Mouse (Mus musculus) C2C12 (cell line): Measurements from ENCODE around the gene Atxn1. TPM values are rescaled to one million over a fixed set of nuclear protein-coding genes. Genes with fewer than 3 reads are reported as not detected.

Experiments
- H3K27me3 ChIP-seq: one replicate; pipeline ENCODE4 v1.6.1; 2011; ENCODE audit not compliant: control insufficient read depth, insufficient read depth, insufficient read length
- H3K36me3 ChIP-seq: one replicate; pipeline ENCODE4 v1.6.1; 2011; ENCODE audit not compliant: control insufficient read depth, insufficient read depth
- H3K4me3 ChIP-seq: one replicate; pipeline ENCODE4 v1.5.1; 2011; ENCODE audit warnings: mild to moderate bottlenecking, control low read depth; ENCODE audit not compliant: poor library complexity, insufficient read depth, severe bottlenecking
- H3K79me2 ChIP-seq: one replicate; pipeline ENCODE4 v1.6.1; 2011; ENCODE audit not compliant: control insufficient read depth, insufficient read depth
- H3K79me3 ChIP-seq: one replicate; pipeline ENCODE4 v1.6.1; 2011; ENCODE audit warnings: low read depth, control low read depth
- H3ac ChIP-seq: one replicate; pipeline ENCODE3; 2011; ENCODE audit warnings: low read depth; ENCODE audit not compliant: control insufficient read depth, insufficient read length
- CEBPB ChIP-seq: IDR thresholded peaks from one replicate; pipeline ENCODE4 v1.6.1; 2011; ENCODE audit warnings: low read depth, mild to moderate bottlenecking, control low read depth, moderate library complexity
- CTCF ChIP-seq: IDR thresholded peaks from one replicate; pipeline ENCODE4 v1.5.1; 2011; ENCODE audit not compliant: control insufficient read depth, insufficient read depth, insufficient read length
- FOSL1 ChIP-seq: IDR thresholded peaks from one replicate; pipeline ENCODE4 v1.8.0; 2011; ENCODE audit warnings: mild to moderate bottlenecking, low read length; ENCODE audit not compliant: poor library complexity, insufficient read depth, severe bottlenecking
- MAX ChIP-seq: IDR thresholded peaks from one replicate; pipeline ENCODE4 v1.6.1; 2011; ENCODE audit warnings: mild to moderate bottlenecking, control low read depth
- MYOD1 ChIP-seq: IDR thresholded peaks from one replicate; pipeline ENCODE4 v1.6.1; 2011; ENCODE audit warnings: low read depth; ENCODE audit not compliant: control insufficient read depth, insufficient read length
- MYOG ChIP-seq: IDR thresholded peaks from one replicate; pipeline ENCODE4 v1.6.1; 2011; ENCODE audit not compliant: control insufficient read depth, insufficient read length; ENCODE audit errors: extremely low read depth
- USF1 ChIP-seq: IDR thresholded peaks from one replicate; pipeline ENCODE4 v1.6.1; 2011; ENCODE audit warnings: low read depth, mild to moderate bottlenecking, control low read depth, moderate library complexity
- polyA plus RNA-seq: library from polyadenylated mRNA; unstranded; fragments of >200 nt; fragmentation: generic; extraction: Trizol; gene quantifications from one replicate; pipeline ENCODE4 v1.2.1, GENCODE M21; 2012; ENCODE audit warnings: missing spikeins

The Atxn1 gene
- polyA plus RNA-seq, 1 experiment = 3.0 TPM

DNA sequence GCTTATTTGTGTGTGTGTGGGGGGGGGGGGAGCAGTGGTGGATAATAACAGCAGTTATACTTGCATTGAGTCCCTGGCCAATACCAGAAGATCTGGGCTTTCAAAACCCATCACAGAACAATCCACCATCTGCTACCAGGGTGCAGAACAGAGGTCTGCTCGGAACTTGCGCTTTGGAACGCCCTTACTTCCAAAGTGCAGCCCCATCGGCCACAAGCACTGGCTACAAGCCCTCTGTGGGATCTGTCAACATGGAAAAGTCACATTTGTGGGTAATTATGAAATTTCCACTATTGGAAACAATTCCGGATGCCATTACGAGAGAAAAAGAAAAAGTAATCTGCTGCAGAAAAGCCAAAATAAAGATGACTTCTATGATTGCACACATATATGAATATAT lies 25.2 kb downstream of the Atxn1 start:
- H3K79me2 ChIP-seq = peaks cover 20% of the 10 kb centered on the region
- H3K79me3 ChIP-seq = no peaks in the 10 kb centered on the region
- no peak overlapping the region for H3K4me3 ChIP-seq
- no peak for TF ChIP-seq CEBPB
- peaks cover 2% of the 10 kb centered on the region for H3K36me3 ChIP-seq
- no peak overlapping the region for H3ac ChIP-seq
- H3K27me3 ChIP-seq = no peaks in the 10 kb centered on the region

DNA sequence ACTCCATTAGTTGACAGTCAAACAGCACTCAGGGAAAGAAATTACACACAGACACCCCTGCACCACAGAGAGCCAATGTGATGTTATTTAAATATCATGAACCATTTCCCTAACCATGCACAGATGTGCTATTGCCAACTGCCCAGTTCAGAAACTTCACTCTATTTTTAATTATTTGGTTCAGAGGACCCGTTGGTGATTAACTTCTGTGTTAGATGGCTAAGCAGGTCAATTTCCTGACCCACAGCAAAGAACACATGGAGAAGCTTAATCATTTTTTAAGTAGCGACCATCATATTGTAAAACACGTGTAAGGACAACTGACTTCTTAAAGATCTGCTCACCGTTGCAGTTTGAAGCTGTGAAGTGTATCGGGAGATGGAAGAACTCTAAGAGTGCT lies 26.7 kb downstream of the Atxn1 start:
- Histone ChIP-seq H3K36me3 (peaks cover 2% of the 10 kb centered on the region), H3K4me3 (no peak overlapping the region), H3ac (no peak overlapping the region), H3K79me3 (peaks cover 5% of the 10 kb centered on the region), H3K27me3 (no peaks in the 10 kb centered on the region), H3K79me2 (peaks cover 21% of the 10 kb centered on the region)
- no peak for TF ChIP-seq FOSL1
- no peak for TF ChIP-seq MYOG
- no peak for TF ChIP-seq CEBPB
- TF ChIP-seq MYOD1 = no peak
- TF ChIP-seq USF1 = no peak
- no peak for TF ChIP-seq CTCF
- TF ChIP-seq MAX = no peak

DNA sequence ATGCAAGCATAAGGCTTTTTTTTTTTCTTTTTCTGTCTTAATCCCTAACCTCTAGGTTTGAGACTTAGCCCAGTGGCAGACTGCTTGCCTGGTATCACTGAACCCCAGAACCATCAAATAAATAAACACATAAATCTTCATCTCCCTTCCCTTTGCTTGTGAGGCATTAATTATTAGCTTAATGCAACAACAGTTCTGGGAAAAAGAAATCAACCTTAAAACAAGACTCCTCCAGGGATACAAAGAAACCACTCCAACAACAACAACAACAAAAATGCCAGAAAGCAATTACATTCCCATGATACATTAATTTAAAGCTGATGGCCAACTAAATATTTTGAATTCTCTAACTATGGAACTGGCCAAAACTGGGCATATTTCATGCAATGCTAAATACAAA lies 28.0 kb downstream of the Atxn1 start:
- no peak overlapping the region for H3K4me3 ChIP-seq
- H3K79me2 ChIP-seq = peaks cover 13% of the 10 kb centered on the region
- H3ac ChIP-seq = no peak overlapping the region
- H3K36me3 ChIP-seq = peaks cover 2% of the 10 kb centered on the region
- TF ChIP-seq CEBPB (no peak), FOSL1 (no peak), MYOD1 (no peak), USF1 (no peak), MYOG (no peak), MAX (no peak), CTCF (no peak)
- H3K27me3 ChIP-seq = no peaks in the 10 kb centered on the region
- H3K79me3 ChIP-seq = peaks cover 5% of the 10 kb centered on the region

DNA sequence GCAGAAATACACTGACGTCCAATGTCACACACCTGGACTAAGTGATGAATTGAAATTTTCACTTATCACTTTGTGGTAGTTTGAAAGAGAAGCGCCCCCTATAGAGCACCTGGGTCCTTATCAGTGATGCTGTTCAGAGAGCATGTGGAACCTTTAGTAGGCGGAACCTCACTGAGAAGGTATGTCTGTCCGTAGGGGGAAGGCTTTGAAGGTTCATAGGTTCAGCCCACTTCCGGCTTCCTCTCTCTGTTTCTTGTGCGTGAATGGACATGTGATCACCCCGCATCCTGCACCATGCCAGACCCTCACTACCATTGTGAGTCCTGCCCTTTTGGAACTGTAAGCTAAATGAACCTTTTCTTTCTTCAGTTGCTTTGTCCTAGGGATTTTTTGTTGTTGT lies 29.0 kb downstream of the Atxn1 start:
- Histone ChIP-seq H3K79me2 (peaks cover 13% of the 10 kb centered on the region), H3K79me3 (peaks cover 5% of the 10 kb centered on the region), H3K36me3 (peaks cover 2% of the 10 kb centered on the region), H3K4me3 (no peak overlapping the region), H3K27me3 (no peaks in the 10 kb centered on the region), H3ac (no peak overlapping the region)
- no peak for TF ChIP-seq FOSL1
- TF ChIP-seq MYOD1 = no peak
- no peak for TF ChIP-seq USF1
- no peak for TF ChIP-seq CEBPB
- no peak for TF ChIP-seq MYOG
- TF ChIP-seq MAX = no peak
- TF ChIP-seq CTCF = no peak

DNA sequence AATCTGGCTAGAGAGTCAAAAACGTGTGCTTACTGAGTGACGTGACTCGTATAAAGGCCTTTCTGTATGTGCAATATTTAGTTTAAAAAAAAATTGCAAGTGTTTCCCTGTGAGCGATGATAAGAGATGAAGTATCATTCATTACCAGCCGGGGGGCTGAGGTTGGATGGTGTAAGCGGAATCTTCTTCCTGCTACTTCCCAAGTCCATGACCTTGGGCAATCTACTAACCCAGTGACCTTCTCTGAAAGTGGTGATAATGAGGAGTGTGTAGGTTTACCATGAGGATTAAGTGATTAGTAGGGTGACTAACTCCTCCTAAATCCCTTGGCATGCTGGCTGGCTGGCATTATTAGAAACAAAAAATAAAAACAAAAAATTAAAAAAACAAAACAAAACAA lies 30.0 kb downstream of the Atxn1 start:
- TF ChIP-seq MYOD1 = no peak
- TF ChIP-seq MYOG = no peak
- no peak for TF ChIP-seq USF1
- TF ChIP-seq CEBPB = no peak
- no peak for TF ChIP-seq FOSL1
- no peak for TF ChIP-seq MAX
- no peak for TF ChIP-seq CTCF
- H3K79me2 ChIP-seq = peaks cover 19% of the 10 kb centered on the region
- H3ac ChIP-seq = no peak overlapping the region
- no peaks in the 10 kb centered on the region for H3K36me3 ChIP-seq
- H3K79me3 ChIP-seq = peaks cover 9% of the 10 kb centered on the region
- no peaks in the 10 kb centered on the region for H3K27me3 ChIP-seq
- H3K4me3 ChIP-seq = no peak overlapping the region

DNA sequence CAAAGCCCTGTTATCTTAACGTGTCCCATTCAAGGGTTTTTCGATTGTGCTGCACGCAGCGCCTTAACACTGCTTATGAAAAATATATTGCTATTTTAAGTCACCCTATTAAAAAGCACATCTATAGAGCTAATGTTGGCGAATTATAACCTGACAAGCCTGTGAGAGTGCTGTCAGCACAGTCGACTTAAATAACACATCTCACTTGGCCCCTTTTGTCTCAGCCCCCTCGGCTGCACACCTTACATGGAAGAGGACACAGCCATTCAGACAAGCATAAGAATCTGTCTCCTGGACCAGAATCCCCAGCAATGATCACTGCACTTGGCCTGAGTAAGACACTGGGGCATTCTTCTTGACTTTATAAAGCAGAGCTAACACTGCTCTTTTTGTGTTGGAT lies 30.7 kb downstream of the Atxn1 start:
- Histone ChIP-seq H3K79me3 (peaks cover 9% of the 10 kb centered on the region), H3K27me3 (no peaks in the 10 kb centered on the region)

More for the DNA sequence above, 30.7 kb downstream of the Atxn1 start:
- H3K4me3 ChIP-seq = no peak overlapping the region
- no peak overlapping the region for H3ac ChIP-seq
- no peak for TF ChIP-seq CEBPB
- TF ChIP-seq MAX = no peak
- no peak for TF ChIP-seq MYOG
- TF ChIP-seq USF1 = no peak
- no peak for TF ChIP-seq MYOD1
- no peak for TF ChIP-seq FOSL1
- TF ChIP-seq CTCF = no peak
- peaks cover 22% of the 10 kb centered on the region for H3K79me2 ChIP-seq
- no peaks in the 10 kb centered on the region for H3K36me3 ChIP-seq
